Mouse (Mus musculus) cortical plate, adult 2 months (tissue): ENCODE measurements around the gene Map7.

Experiments used
- CTCF ChIP-seq: fragments of 200-500 bp; IDR thresholded peaks from 2 replicates; pipeline ENCODE4 v1.5.1; 2011; ENCODE audit warnings: mild to moderate bottlenecking, control low read depth, low read length; ENCODE audit not compliant: insufficient read depth; ENCODE audit errors: extremely low read depth
- POLR2A ChIP-seq: fragments of 200-500 bp; IDR thresholded peaks from 2 replicates; pipeline ENCODE4 v1.6.1; 2011; ENCODE audit warnings: mild to moderate bottlenecking, low read length, control low read depth; ENCODE audit not compliant: insufficient read depth; ENCODE audit errors: extremely low read depth

GRCm38 (mm10) chr10:20198968-20199737 lies 50.9 kb downstream of the Map7 start:
- TF ChIP-seq CTCF (no peak), POLR2A (no peak)
